Mouse (Mus musculus): ENCODE results near the gene Gm11937.
"Not testable (repeated sequence)": the region's sequence is repeated elsewhere in the genome, so short reads cannot be mapped to it uniquely, and the experiment has no call there.

The Gm11937 gene

GRCm38 (mm10) chr11:99610089-99610488 lies at the start of gene Gm11937:
TSS of gene Gm11937 (minus strand) at chr11:99610189.
- in situ Hi-C loops (cut with MboI; ENCODE audit: low sequenced_read_pairs) = not testable (repeated sequence)

DNA sequence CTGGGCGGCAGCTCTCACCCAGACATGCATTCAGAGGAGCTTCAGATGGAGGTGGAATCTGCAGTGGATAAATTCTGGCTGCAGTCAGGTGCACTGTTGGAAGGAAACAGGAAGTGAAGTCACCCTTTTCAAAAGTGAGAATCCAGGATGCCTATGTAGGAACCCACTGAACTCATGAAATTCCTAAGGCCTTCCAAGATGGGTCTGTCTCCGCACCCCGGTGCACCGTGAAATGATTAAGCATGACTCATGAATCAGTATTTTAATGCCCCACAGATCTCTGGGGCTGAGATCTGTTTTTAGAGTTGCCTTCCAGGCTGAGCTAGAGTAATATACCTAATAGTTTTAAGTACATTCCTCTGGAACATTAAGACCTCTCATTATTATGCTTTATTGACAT lies 49.3 kb upstream of the Gm11937 start:
- in situ Hi-C loops (cut with MboI; ENCODE audit: low sequenced_read_pairs) = no loop called here

DNA sequence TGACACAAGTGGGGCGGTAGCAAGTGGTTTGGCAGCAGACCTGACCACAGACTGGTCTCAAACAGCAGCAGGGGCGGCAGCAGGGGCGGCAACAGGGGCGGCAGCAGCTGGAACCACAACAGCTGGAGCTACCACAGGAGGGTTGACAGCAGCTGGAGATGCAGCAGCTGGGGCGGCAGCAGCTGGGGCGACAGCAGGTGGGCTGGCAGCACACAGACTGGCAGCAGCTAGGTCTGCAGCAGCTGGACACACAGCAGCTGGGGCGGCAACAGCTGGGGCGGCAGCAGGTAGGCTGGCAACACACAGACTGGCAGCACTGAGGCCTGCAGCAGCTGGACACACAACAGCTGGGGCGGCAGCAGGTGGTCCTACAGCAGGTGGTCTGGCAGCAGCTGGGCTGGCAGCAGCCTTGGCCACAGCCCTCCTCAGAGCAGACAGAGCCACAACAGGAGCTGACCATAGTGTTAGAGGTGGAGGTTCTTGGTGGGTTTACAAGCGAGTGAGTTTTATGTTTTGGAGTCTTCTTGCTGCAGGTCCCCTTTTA lies 48.5 kb upstream of the Gm11937 start, which contains the start of gene Gm11563:
Gm11563 (minus strand) TSS at position 494 of the 544 bp plus-strand sequence.
- in situ Hi-C loops (cut with MboI; ENCODE audit: low sequenced_read_pairs) = not testable (repeated sequence)

GRCm38 (mm10) chr11:99657051-99657450 lies 47.1 kb upstream of the Gm11937 start:
- in situ Hi-C loops (cut with MboI; ENCODE audit: low sequenced_read_pairs) = no loop called here

DNA sequence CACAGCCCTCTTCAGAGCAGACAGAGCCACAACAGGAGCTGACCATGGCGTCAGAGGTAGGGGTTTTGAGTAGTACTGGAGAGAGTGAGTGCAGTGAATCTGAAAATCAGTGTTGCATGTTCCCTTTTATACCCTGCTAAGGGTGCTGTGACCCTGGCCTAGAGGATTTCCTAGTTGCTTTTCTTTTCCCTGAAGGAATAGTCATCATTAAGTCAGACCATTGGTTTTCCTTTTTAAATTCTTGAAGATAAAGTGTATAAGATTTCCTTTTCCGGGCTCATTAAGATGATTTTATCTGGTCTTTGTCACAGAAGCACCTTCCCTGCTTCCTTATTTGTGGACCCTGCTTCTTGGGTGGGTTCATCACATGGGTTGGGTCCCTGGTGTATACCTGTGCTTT lies 40.1 kb upstream of the Gm11937 start, which contains the start of gene Gm11555:
Gm11555 (minus strand) TSS at position 101 of the 400 bp plus-strand sequence.
- in situ Hi-C loops (cut with MboI; ENCODE audit: low sequenced_read_pairs) = no loop called here

DNA sequence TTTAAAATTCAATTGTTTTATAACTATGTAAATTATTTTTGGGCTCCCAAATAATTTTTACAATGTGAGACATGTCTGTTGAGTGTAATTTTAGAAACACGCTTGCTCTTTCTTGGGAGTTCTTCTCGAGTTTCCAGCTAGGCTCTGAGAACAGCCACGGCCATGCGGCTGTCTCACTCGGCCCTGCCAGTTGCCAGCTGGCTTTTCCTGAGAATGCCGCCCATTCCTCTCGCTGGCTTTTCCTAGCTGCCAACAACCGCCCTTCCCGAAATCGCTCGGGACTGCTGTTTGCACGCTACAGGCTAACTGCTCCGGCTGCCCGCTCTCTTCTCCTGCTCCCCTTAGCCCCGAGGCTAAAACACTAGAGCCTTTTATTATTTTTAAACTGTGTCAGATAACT lies 36.5 kb upstream of the Gm11937 start:
- in situ Hi-C loops (cut with MboI; ENCODE audit: low sequenced_read_pairs) = no loop called here

GRCm38 (mm10) chr11:99644351-99644750 lies 34.4 kb upstream of the Gm11937 start:
- in situ Hi-C loops (cut with MboI; ENCODE audit: low sequenced_read_pairs) = no loop called here

- in situ Hi-C loops (cut with MboI; ENCODE audit: low sequenced_read_pairs) = not testable (repeated sequence)
Observed at GRCm38 (mm10) chr11:99643635-99644139, 33.7 kb upstream of the Gm11937 start, which contains the start of gene Krtap4-7. TSS of gene Krtap4-7 (minus strand) at chr11:99644089.

DNA sequence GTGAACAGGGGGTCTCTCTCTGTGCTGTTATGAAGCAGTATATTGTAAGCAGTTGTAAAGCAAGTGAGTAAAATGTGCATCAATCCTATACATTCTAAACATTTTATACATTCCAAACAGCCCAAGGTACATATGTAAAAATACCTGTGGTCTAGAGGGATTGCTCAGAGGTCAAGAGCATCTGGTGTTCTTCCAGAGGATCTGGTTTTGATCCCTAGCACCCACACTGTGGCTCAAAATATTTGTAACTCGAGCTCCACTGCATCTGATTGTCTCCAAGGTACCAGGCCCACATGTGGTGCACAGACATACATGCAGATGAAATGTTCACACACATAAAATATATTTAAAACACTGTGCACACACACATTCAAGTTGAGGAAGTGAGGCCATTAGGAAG lies 30.9 kb upstream of the Gm11937 start:
- in situ Hi-C loops (cut with MboI; ENCODE audit: low sequenced_read_pairs) = no loop called here

- in situ Hi-C loops (cut with MboI; ENCODE audit: low sequenced_read_pairs) = no loop called here
Observed at GRCm38 (mm10) chr11:99637086-99637485, 27.1 kb upstream of the Gm11937 start.

DNA sequence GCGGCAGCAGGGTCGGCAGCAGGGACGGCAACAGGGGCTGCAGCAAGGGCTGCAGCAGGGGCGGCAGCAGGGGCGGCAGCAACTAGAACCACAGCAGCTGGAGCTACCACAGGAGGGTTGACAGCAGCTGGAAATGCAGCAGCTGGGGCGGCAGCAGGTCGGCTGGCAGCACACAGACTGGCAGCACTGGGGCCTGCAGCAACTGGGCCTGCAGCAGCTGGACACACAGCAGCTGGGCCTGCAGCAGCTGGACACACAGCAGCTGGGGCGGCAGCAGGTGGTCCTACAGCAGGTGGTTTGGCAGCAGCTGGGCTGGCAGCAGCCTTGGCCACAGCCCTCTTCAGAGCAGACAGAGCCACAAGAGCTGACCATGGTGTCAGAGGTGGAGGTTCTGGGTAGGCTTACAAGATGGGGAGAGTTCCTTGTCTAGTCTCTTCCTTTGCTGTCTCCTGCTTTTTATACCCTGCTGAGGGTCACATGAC lies 24.7 kb upstream of the Gm11937 start, which contains the start of gene Krtap4-2:
Krtap4-2 (minus strand) TSS at position 432 of the 482 bp plus-strand sequence.
- in situ Hi-C loops (cut with MboI; ENCODE audit: low sequenced_read_pairs) = no loop called here

- in situ Hi-C loops (cut with MboI; ENCODE audit: low sequenced_read_pairs) = no loop called here
Observed at GRCm38 (mm10) chr11:99633293-99633692, 23.3 kb upstream of the Gm11937 start.

GRCm38 (mm10) chr11:99630890-99631289 lies 20.9 kb upstream of the Gm11937 start:
- in situ Hi-C loops (cut with MboI; ENCODE audit: low sequenced_read_pairs) = no loop called here

DNA sequence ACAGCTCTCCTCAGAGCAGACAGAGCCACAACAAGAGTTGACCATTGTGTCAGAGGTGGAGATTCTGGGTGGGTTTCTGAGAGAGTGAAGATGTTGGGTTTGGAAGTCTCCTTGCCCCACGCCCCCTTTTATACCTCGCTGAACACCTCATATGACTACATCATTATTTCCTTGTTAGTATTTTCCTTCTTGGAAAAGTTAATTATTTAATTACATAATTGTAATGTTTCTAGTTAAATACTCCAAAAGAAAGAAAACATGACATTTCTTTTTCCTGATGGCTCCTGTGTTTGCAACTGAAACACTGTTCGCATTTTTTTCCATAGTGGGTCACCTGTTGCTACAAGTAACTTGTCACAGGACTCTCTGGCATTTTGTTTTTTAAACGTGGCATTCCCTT lies 18.1 kb upstream of the Gm11937 start, which contains the start of gene Krtap4-1:
Krtap4-1 (minus strand) TSS at position 101 of the 400 bp plus-strand sequence.
- in situ Hi-C loops (cut with MboI; ENCODE audit: low sequenced_read_pairs) = no loop called here

DNA sequence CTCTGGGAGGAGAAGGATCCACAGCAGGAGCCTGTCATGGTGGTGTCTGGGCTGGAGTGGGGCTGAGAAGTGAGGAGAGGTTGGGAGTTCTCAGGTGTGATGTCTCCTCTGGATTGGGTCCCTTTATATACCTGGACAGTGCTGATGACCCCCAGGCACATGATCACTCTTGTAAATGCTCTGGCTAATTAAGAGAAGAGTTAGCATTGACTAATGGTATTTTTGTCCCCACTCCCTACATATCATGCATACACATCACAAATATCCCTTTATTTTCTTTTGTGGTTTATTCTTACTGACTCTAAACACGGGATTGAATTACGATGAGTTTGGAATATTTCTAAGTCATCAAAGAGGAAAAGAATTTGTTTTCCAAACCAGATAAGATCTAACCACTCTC lies 10.3 kb upstream of the Gm11937 start, which contains the start of gene Gm11562:
Gm11562 (minus strand) TSS at position 101 of the 400 bp plus-strand sequence.
- in situ Hi-C loops (cut with MboI; ENCODE audit: low sequenced_read_pairs) = no loop called here

GRCm38 (mm10) chr11:99614796-99615363 lies 4.9 kb upstream of the Gm11937 start, which contains the start of gene Krtap2-4:
TSS of gene Krtap2-4 (minus strand) at chr11:99614846.
- in situ Hi-C loops (cut with MboI; ENCODE audit: low sequenced_read_pairs) = no loop called here

DNA sequence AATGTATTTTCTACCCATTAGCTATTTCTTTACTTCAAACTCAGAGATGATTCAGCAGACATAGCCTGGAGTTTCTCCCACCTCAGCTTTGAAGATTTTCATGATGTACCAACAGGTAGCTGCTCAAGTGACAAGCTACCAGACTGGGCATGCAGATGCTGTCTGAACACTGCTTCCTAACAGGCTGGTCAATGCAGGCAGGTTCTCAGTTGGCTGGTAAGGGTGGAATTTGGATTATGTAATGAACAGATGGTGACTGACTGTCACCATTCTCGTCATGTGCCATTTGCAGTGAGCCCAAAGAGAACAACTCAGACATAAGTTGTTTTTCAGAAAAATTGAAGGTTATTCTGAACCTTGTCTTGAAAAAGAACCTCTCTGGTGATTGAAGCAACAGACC lies 863 bp downstream of the Gm11937 start:
- in situ Hi-C loops (cut with MboI; ENCODE audit: low sequenced_read_pairs) = no loop called here

GRCm38 (mm10) chr11:99603208-99603607 lies 6.8 kb downstream of the Gm11937 start, which contains the start of gene Gm11938:
TSS of gene Gm11938 (minus strand) at chr11:99603308.
- in situ Hi-C loops (cut with MboI; ENCODE audit: low sequenced_read_pairs) = not testable (repeated sequence)

GRCm38 (mm10) chr11:99597742-99598141 lies 12.2 kb downstream of the Gm11937 start, which contains the start of gene Krtap9-3:
TSS of gene Krtap9-3 (minus strand) at chr11:99598105.
- in situ Hi-C loops (cut with MboI; ENCODE audit: low sequenced_read_pairs) = not testable (repeated sequence)

- in situ Hi-C loops (cut with MboI; ENCODE audit: low sequenced_read_pairs) = no loop called here
Observed at GRCm38 (mm10) chr11:99590981-99591380, 19.0 kb downstream of the Gm11937 start, which contains the start of gene Krtap1-3. TSS of gene Krtap1-3 (minus strand) at chr11:99591339.

DNA sequence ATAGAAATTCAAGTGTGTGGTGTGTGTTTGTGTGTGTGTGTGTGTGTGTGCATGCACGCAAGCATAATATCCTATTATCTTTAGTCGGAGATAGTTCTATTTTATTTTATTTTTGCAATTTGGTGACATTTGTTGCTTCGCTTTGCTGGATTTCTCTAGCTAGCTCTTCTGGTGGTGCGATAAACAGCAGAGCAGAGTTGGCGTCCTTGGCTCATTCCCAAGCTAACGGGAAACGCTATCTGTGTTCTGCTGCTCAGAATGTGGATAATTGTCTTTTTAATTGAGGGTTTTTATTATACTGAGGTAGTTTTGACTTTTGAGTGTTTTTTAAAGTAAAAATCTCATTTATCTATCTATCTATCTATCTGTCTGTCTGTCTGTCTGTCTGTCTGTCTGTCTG lies 24.9 kb downstream of the Gm11937 start:
- in situ Hi-C loops (cut with MboI; ENCODE audit: low sequenced_read_pairs) = no loop called here

Measured in CH12F3 (cell line).